Mouse (Mus musculus): ENCODE measurements at regions not wholly inside any gene's neighbourhood (a gene's known extent, or its start where the extent isn't known, plus 50 kb on each side); places are given as distances from the start of the nearest gene placed in this dataset.

- H3K4me1 ChIP-seq (ENCODE audit: control insufficient read depth, low read depth, low read length), result no peaks in the 10 kb centered on the region
- no peaks in the 10 kb centered on the region for H3K36me3 ChIP-seq (ENCODE audit: control insufficient read depth, insufficient read depth)
- ATAC-seq (ENCODE audit: low read depth), result no peak
- no peak overlapping the region for H3K4me2 ChIP-seq (ENCODE audit: low read depth, low read length)
- no peak overlapping the region for H3K9ac ChIP-seq (ENCODE audit: low read depth, low read length)
- no peak overlapping the region for H3K4me3 ChIP-seq (ENCODE audit: low read depth, low read length)
- 50% methylated on average over 3 of the region's 3 CpGs for WGBS (ENCODE audit: insufficient replicate concordance)
- no peak overlapping the region for H3K27ac ChIP-seq (ENCODE audit: low read length)
- no peaks in the 10 kb centered on the region for H3K9me3 ChIP-seq (replicated peaks; ENCODE audit: control insufficient read depth, low read length)
- no peaks in the 10 kb centered on the region for H3K27me3 ChIP-seq (ENCODE audit: control insufficient read depth, insufficient read depth, low read depth, low read length)
Measured at GRCm38 (mm10) chr15:63017966-63018365, 827.0 kb downstream of the Gsdmc2 start.

GRCm38 (mm10) chr15:63006471-63007228 is 838.3 kb downstream of the Gsdmc2 start:
- no peak overlapping the region for H3K4me3 ChIP-seq (ENCODE audit: low read depth, low read length)
- H3K27me3 ChIP-seq (ENCODE audit: control insufficient read depth, insufficient read depth, low read depth, low read length), result no peaks in the 10 kb centered on the region
- no peak overlapping the region for H3K27ac ChIP-seq (ENCODE audit: low read length)
- 67% methylated on average over 14 of the region's 14 CpGs for WGBS (ENCODE audit: insufficient replicate concordance)
- no peak overlapping the region for H3K4me2 ChIP-seq (ENCODE audit: low read depth, low read length)
- H3K9me3 ChIP-seq (replicated peaks; ENCODE audit: control insufficient read depth, low read length), result no peaks in the 10 kb centered on the region
- H3K4me1 ChIP-seq (ENCODE audit: control insufficient read depth, low read depth, low read length), result no peaks in the 10 kb centered on the region
- no peaks in the 10 kb centered on the region for H3K36me3 ChIP-seq (ENCODE audit: control insufficient read depth, insufficient read depth)
- no peak overlapping the region for H3K9ac ChIP-seq (ENCODE audit: low read depth, low read length)
- no peak for ATAC-seq (ENCODE audit: low read depth)

- Histone ChIP-seq H3K27ac (ENCODE audit: low read length) (no peak overlapping the region), H3K4me2 (ENCODE audit: low read depth, low read length) (no peak overlapping the region), H3K9ac (ENCODE audit: low read depth, low read length) (no peak overlapping the region), H3K4me1 (ENCODE audit: control insufficient read depth, low read depth, low read length) (no peaks in the 10 kb centered on the region), H3K36me3 (ENCODE audit: control insufficient read depth, insufficient read depth) (no peaks in the 10 kb centered on the region), H3K4me3 (ENCODE audit: low read depth, low read length) (no peak overlapping the region), H3K27me3 (ENCODE audit: control insufficient read depth, insufficient read depth, low read depth, low read length) (no peaks in the 10 kb centered on the region), H3K9me3 (replicated peaks; ENCODE audit: control insufficient read depth, low read length) (no peaks in the 10 kb centered on the region)
- ATAC-seq (ENCODE audit: low read depth), result no peak
- 53% methylated on average over 2 of the region's 2 CpGs for WGBS (ENCODE audit: insufficient replicate concordance)
Measured at GRCm38 (mm10) chr15:62994691-62995090, 850.3 kb downstream of the Gsdmc2 start.

GRCm38 (mm10) chr15:62986871-62987270 is 858.1 kb downstream of the Gsdmc2 start:
- no peaks in the 10 kb centered on the region for H3K4me1 ChIP-seq (ENCODE audit: control insufficient read depth, low read depth, low read length)
- no peak overlapping the region for H3K9ac ChIP-seq (ENCODE audit: low read depth, low read length)
- 46% methylated on average over 4 of the region's 4 CpGs for WGBS (ENCODE audit: insufficient replicate concordance)
- no peak overlapping the region for H3K4me3 ChIP-seq (ENCODE audit: low read depth, low read length)
- no peak overlapping the region for H3K27ac ChIP-seq (ENCODE audit: low read length)
- no peaks in the 10 kb centered on the region for H3K27me3 ChIP-seq (ENCODE audit: control insufficient read depth, insufficient read depth, low read depth, low read length)
- H3K9me3 ChIP-seq (replicated peaks; ENCODE audit: control insufficient read depth, low read length), result no peaks in the 10 kb centered on the region
- H3K36me3 ChIP-seq (ENCODE audit: control insufficient read depth, insufficient read depth), result no peaks in the 10 kb centered on the region
- no peak overlapping the region for H3K4me2 ChIP-seq (ENCODE audit: low read depth, low read length)
- no peak for ATAC-seq (ENCODE audit: low read depth)

GRCm38 (mm10) chr15:62986147-62986546 is 858.8 kb downstream of the Gsdmc2 start:
- no peaks in the 10 kb centered on the region for H3K36me3 ChIP-seq (ENCODE audit: control insufficient read depth, insufficient read depth)
- H3K4me3 ChIP-seq (ENCODE audit: low read depth, low read length), result no peak overlapping the region
- H3K9ac ChIP-seq (ENCODE audit: low read depth, low read length), result no peak overlapping the region
- H3K4me1 ChIP-seq (ENCODE audit: control insufficient read depth, low read depth, low read length), result no peaks in the 10 kb centered on the region
- ATAC-seq (ENCODE audit: low read depth), result no peak
- no peaks in the 10 kb centered on the region for H3K27me3 ChIP-seq (ENCODE audit: control insufficient read depth, insufficient read depth, low read depth, low read length)
- WGBS (ENCODE audit: insufficient replicate concordance), result 61% methylated on average over 7 of the region's 7 CpGs
- no peak overlapping the region for H3K4me2 ChIP-seq (ENCODE audit: low read depth, low read length)
- H3K9me3 ChIP-seq (replicated peaks; ENCODE audit: control insufficient read depth, low read length), result no peaks in the 10 kb centered on the region
- no peak overlapping the region for H3K27ac ChIP-seq (ENCODE audit: low read length)

GRCm38 (mm10) chr15:62970566-62970965 is 874.4 kb downstream of the Gsdmc2 start:
- Histone ChIP-seq H3K9me3 (replicated peaks; ENCODE audit: control insufficient read depth, low read length) (no peaks in the 10 kb centered on the region), H3K27me3 (ENCODE audit: control insufficient read depth, insufficient read depth, low read depth, low read length) (no peaks in the 10 kb centered on the region), H3K27ac (ENCODE audit: low read length) (no peak overlapping the region), H3K4me3 (ENCODE audit: low read depth, low read length) (no peak overlapping the region), H3K4me2 (ENCODE audit: low read depth, low read length) (no peak overlapping the region), H3K4me1 (ENCODE audit: control insufficient read depth, low read depth, low read length) (no peaks in the 10 kb centered on the region), H3K36me3 (ENCODE audit: control insufficient read depth, insufficient read depth) (no peaks in the 10 kb centered on the region), H3K9ac (ENCODE audit: low read depth, low read length) (no peak overlapping the region)
- ATAC-seq (ENCODE audit: low read depth), result no peak
- 23% methylated on average over 2 of the region's 2 CpGs for WGBS (ENCODE audit: insufficient replicate concordance)

GRCm38 (mm10) chr15:62962681-62963080 is 882.3 kb downstream of the Gsdmc2 start:
- 62% methylated on average over 5 of the region's 5 CpGs for WGBS (ENCODE audit: insufficient replicate concordance)

GRCm38 (mm10) chr15:62960623-62961022 is 884.4 kb downstream of the Gsdmc2 start:
- no peak overlapping the region for H3K4me2 ChIP-seq (ENCODE audit: low read depth, low read length)
- H3K4me3 ChIP-seq (ENCODE audit: low read depth, low read length), result no peak overlapping the region
- H3K36me3 ChIP-seq (ENCODE audit: control insufficient read depth, insufficient read depth), result no peaks in the 10 kb centered on the region
- H3K27me3 ChIP-seq (ENCODE audit: control insufficient read depth, insufficient read depth, low read depth, low read length), result no peaks in the 10 kb centered on the region
- no peak for ATAC-seq (ENCODE audit: low read depth)
- 63% methylated on average over 1 of the region's 1 CpGs for WGBS (ENCODE audit: insufficient replicate concordance)
- H3K9ac ChIP-seq (ENCODE audit: low read depth, low read length), result no peak overlapping the region
- no peaks in the 10 kb centered on the region for H3K9me3 ChIP-seq (replicated peaks; ENCODE audit: control insufficient read depth, low read length)
- H3K4me1 ChIP-seq (ENCODE audit: control insufficient read depth, low read depth, low read length), result no peaks in the 10 kb centered on the region
- H3K27ac ChIP-seq (ENCODE audit: low read length), result no peak overlapping the region

More at GRCm38 (mm10) chr15:62962681-62963080, 882.3 kb downstream of the Gsdmc2 start:
- Histone ChIP-seq H3K4me2 (ENCODE audit: low read depth, low read length) (no peak overlapping the region), H3K4me3 (ENCODE audit: low read depth, low read length) (no peak overlapping the region), H3K9me3 (replicated peaks; ENCODE audit: control insufficient read depth, low read length) (no peaks in the 10 kb centered on the region), H3K4me1 (ENCODE audit: control insufficient read depth, low read depth, low read length) (no peaks in the 10 kb centered on the region), H3K27ac (ENCODE audit: low read length) (no peak overlapping the region), H3K9ac (ENCODE audit: low read depth, low read length) (no peak overlapping the region), H3K36me3 (ENCODE audit: control insufficient read depth, insufficient read depth) (no peaks in the 10 kb centered on the region), H3K27me3 (ENCODE audit: control insufficient read depth, insufficient read depth, low read depth, low read length) (no peaks in the 10 kb centered on the region)
- no peak for ATAC-seq (ENCODE audit: low read depth)

- Histone ChIP-seq H3K9ac (ENCODE audit: low read depth, low read length) (no peak overlapping the region), H3K27me3 (ENCODE audit: control insufficient read depth, insufficient read depth, low read depth, low read length) (no peaks in the 10 kb centered on the region), H3K4me2 (ENCODE audit: low read depth, low read length) (no peak overlapping the region), H3K27ac (ENCODE audit: low read length) (no peak overlapping the region), H3K4me3 (ENCODE audit: low read depth, low read length) (no peak overlapping the region), H3K36me3 (ENCODE audit: control insufficient read depth, insufficient read depth) (no peaks in the 10 kb centered on the region), H3K9me3 (replicated peaks; ENCODE audit: control insufficient read depth, low read length) (no peaks in the 10 kb centered on the region), H3K4me1 (ENCODE audit: control insufficient read depth, low read depth, low read length) (no peaks in the 10 kb centered on the region)
- ATAC-seq (ENCODE audit: low read depth), result no peak
- 65% methylated on average over 2 of the region's 2 CpGs for WGBS (ENCODE audit: insufficient replicate concordance)
Measured at GRCm38 (mm10) chr15:62958506-62959330, 886.3 kb downstream of the Gsdmc2 start.
